Mouse (Mus musculus): ENCODE data around the gene Riiad1. TPM values are rescaled to one million over a fixed set of nuclear protein-coding genes. Genes with fewer than 3 reads are reported as not detected.
A peak's percentile ranks its signal among the peaks of the same experiment; 100 is the strongest.

Riiad1 gene
- polyA plus RNA-seq, 1 experiment from 2014 or later, result 15.5 TPM

DNA sequence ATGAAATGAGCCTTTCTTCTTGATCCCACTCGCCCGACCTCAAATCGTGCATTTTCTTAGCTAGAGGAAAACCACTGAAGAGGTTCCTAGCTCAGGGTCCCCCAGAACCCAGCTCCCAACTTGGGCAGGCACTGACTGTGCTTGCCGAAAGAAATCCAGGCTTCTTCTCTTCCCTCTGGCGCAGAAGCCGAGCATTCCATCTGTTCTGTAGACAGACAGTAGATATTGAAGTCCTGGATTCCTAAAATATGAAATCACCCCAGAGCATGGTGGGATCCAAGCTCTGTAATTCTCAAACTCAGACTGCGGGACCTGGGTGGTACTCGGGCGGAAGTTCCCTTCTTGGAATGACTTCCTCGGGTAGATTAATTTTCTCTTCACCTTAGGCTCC, 7.0 kb downstream of the Riiad1 start:
- Histone ChIP-seq H3K27ac (ENCODE audit: low read depth, low read length) (0 out of 2 replicates have a peak overlapping the region, but pooled peaks have one; percentile 36), H3K36me3 (ENCODE audit: control insufficient read depth, insufficient read depth, low read length) (no peaks in the 10 kb centered on the region), H3K9ac (ENCODE audit: low read depth, low read length) (peak overlapping the region; percentile 40; the same call in 1 of the 2 replicates), H3K4me1 (replicated peaks; ENCODE audit: control insufficient read depth, insufficient read depth, low read length) (peaks cover 2% of the 10 kb centered on the region; the same call in 1 of the 2 replicates), H3K4me3 (ENCODE audit: low read depth, low read length) (no peak overlapping the region), H3K27me3 (ENCODE audit: control insufficient read depth, insufficient read depth, low read length) (no peaks in the 10 kb centered on the region), H3K9me3 (ENCODE audit: control insufficient read depth, low read length) (no peaks in the 10 kb centered on the region), H3K4me2 (replicated peaks; ENCODE audit: low read depth, low read length) (peak overlapping the region; percentile 47)
- peak; percentile 1; the same call in 1 of the 2 replicates for ATAC-seq (ENCODE audit: low FRiP score)
- DNase-seq (ENCODE audit: low spot score), result no peak
- 51% methylated on average over 10 of the region's 10 CpGs for WGBS

- Histone ChIP-seq H3K9ac (ENCODE audit: low read depth, low read length) (peak overlapping the region; percentile 20; the same call in 1 of the 2 replicates), H3K4me2 (replicated peaks; ENCODE audit: low read depth, low read length) (peak overlapping the region; percentile 47), H3K4me3 (ENCODE audit: low read depth, low read length) (peak overlapping the region; percentile 15), H3K27ac (ENCODE audit: low read depth, low read length) (no peak overlapping the region), H3K36me3 (ENCODE audit: control insufficient read depth, insufficient read depth, low read length) (no peaks in the 10 kb centered on the region), H3K4me1 (replicated peaks; ENCODE audit: control insufficient read depth, insufficient read depth, low read length) (peaks cover 2% of the 10 kb centered on the region; the same call in 1 of the 2 replicates), H3K27me3 (ENCODE audit: control insufficient read depth, insufficient read depth, low read length) (no peaks in the 10 kb centered on the region), H3K9me3 (ENCODE audit: control insufficient read depth, low read length) (no peaks in the 10 kb centered on the region)
- DNase-seq (ENCODE audit: low spot score), result peak; percentile 80
- peak; percentile 74 for ATAC-seq (ENCODE audit: low FRiP score)
- 11% methylated on average over 28 of the region's 28 CpGs for WGBS
Observed at GRCm38 (mm10) chr3:94472447-94473114, 7.6 kb downstream of the Riiad1 start.

DNA sequence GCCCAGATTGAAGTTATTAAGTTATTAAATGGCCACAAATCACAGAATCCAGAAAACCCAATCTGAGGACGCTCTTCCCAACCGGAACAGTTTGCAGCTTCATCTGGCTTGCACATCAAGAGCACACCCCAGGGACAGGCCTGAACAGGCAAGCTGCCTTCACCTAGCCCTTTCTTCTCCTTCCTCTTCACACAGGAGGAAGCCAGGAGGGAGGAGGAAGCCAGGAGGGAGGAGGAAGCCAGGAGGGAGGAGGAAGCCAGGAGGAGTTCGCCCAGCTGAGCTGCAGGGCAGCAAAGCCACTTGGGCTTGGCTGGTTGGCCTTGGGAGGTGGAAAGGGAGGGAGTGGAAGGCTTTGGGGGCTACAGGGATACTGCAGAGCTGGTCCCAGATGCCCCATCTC, 11.2 kb downstream of the Riiad1 start:
- Histone ChIP-seq H3K27me3 (ENCODE audit: control insufficient read depth, insufficient read depth, low read length) (no peaks in the 10 kb centered on the region), H3K4me3 (ENCODE audit: low read depth, low read length) (no peak overlapping the region), H3K9me3 (ENCODE audit: control insufficient read depth, low read length) (no peaks in the 10 kb centered on the region), H3K27ac (ENCODE audit: low read depth, low read length) (no peak overlapping the region), H3K36me3 (ENCODE audit: control insufficient read depth, insufficient read depth, low read length) (no peaks in the 10 kb centered on the region), H3K4me1 (replicated peaks; ENCODE audit: control insufficient read depth, insufficient read depth, low read length) (peaks cover 3% of the 10 kb centered on the region; the same call in 1 of the 2 replicates), H3K4me2 (replicated peaks; ENCODE audit: low read depth, low read length) (no peak overlapping the region), H3K9ac (ENCODE audit: low read depth, low read length) (no peak overlapping the region)
- 45% methylated on average over 3 of the region's 3 CpGs for WGBS
- ATAC-seq (ENCODE audit: low FRiP score) (no peak), DNase-seq (ENCODE audit: low spot score) (no peak)

DNA sequence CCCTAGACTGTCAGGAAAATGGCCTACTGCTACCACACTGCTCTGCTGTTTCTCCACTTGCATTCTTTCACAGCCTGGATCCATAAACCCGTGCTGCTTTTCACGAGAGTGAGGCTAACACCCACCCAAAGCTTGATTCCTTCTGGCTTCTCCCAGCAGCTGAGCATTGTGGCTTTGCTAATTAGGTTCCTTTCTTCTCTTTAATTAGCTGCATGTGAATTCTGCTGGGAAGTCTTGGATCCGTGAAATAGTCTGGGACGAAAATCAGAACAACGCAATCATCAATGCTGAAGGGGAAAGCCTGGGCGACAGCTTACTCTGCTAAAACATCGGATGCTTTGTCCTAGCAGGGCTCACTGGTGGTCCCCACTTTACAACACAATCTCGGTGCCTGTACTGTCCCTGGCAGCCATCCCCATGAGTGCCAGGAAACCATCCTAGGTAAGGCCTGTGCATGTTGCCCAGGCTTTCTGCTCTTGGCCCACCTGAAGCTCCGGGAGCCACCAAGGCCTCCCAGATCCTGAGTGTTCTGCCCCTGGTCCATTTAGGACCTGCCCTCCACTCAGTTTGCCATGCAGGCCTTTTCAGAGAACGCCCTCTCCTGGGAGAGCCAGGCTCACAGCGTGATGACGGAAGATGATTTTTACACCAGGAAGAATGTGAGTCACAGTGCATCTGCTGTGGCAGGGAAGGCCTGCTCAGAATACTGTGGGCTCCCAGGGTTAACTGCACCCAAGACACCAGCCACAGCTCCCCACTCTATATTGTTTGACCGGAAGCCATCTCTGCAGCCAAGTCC, 14.3 kb downstream of the Riiad1 start:
- 62% methylated on average over 13 of the region's 13 CpGs for WGBS
- Histone ChIP-seq H3K4me1 (replicated peaks; ENCODE audit: control insufficient read depth, insufficient read depth, low read length) (peaks cover 3% of the 10 kb centered on the region; the same call in 1 of the 2 replicates), H3K9ac (ENCODE audit: low read depth, low read length) (no peak overlapping the region), H3K27ac (ENCODE audit: low read depth, low read length) (0 out of 2 replicates have a peak overlapping the region, but pooled peaks have one; percentile 17), H3K4me3 (ENCODE audit: low read depth, low read length) (no peak overlapping the region), H3K4me2 (replicated peaks; ENCODE audit: low read depth, low read length) (no peak overlapping the region), H3K9me3 (ENCODE audit: control insufficient read depth, low read length) (no peaks in the 10 kb centered on the region), H3K27me3 (ENCODE audit: control insufficient read depth, insufficient read depth, low read length) (no peaks in the 10 kb centered on the region), H3K36me3 (ENCODE audit: control insufficient read depth, insufficient read depth, low read length) (no peaks in the 10 kb centered on the region)
- no peak for DNase-seq (ENCODE audit: low spot score)
- ATAC-seq (ENCODE audit: low FRiP score), result no peak

GRCm38 (mm10) chr3:94463926-94464578, 16.1 kb downstream of the Riiad1 start:
- Histone ChIP-seq H3K4me1 (replicated peaks; ENCODE audit: control insufficient read depth, insufficient read depth, low read length) (peaks cover 3% of the 10 kb centered on the region; the same call in 1 of the 2 replicates), H3K4me2 (replicated peaks; ENCODE audit: low read depth, low read length) (no peak overlapping the region), H3K4me3 (ENCODE audit: low read depth, low read length) (no peak overlapping the region), H3K9me3 (ENCODE audit: control insufficient read depth, low read length) (no peaks in the 10 kb centered on the region), H3K27ac (ENCODE audit: low read depth, low read length) (no peak overlapping the region), H3K9ac (ENCODE audit: low read depth, low read length) (no peak overlapping the region), H3K27me3 (ENCODE audit: control insufficient read depth, insufficient read depth, low read length) (no peaks in the 10 kb centered on the region), H3K36me3 (ENCODE audit: control insufficient read depth, insufficient read depth, low read length) (no peaks in the 10 kb centered on the region)
- ATAC-seq (ENCODE audit: low FRiP score) (peak; percentile 81), DNase-seq (ENCODE audit: low spot score) (peak; percentile 54)
- 48% methylated on average over 11 of the region's 11 CpGs for WGBS

DNA sequence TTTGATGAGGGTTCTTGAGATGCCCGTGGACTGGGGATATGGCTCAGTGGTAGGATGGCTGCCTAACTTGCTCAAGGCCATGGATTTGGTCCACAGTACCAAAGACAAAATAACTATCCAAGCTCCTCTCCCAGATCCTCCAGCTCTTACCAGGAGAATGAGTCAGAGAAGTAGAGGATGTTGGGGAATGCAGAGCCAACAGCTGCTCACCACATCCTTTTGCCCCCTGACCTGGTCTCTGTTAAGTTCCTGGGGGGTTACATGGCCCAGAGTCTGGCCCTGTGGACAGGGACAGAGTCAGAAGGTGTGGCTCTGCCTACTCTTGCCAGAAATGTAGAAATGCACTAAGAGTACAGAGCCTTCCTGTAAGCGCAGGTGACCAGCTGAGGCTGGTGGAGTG, 20.3 kb downstream of the Riiad1 start:
- no peak overlapping the region for H3K27ac ChIP-seq (ENCODE audit: low read depth, low read length)
- peaks cover 3% of the 10 kb centered on the region; the same call in 1 of the 2 replicates for H3K4me1 ChIP-seq (replicated peaks; ENCODE audit: control insufficient read depth, insufficient read depth, low read length)
- no peak overlapping the region for H3K9ac ChIP-seq (ENCODE audit: low read depth, low read length)
- H3K4me3 ChIP-seq (ENCODE audit: low read depth, low read length), result no peak overlapping the region
- no peaks in the 10 kb centered on the region; the same call in 1 of the 2 replicates for H3K9me3 ChIP-seq (ENCODE audit: control insufficient read depth, low read length)
- H3K27me3 ChIP-seq (ENCODE audit: control insufficient read depth, insufficient read depth, low read length), result no peaks in the 10 kb centered on the region
- H3K36me3 ChIP-seq (ENCODE audit: control insufficient read depth, insufficient read depth, low read length), result no peaks in the 10 kb centered on the region
- WGBS, result 96% methylated on average over 2 of the region's 2 CpGs
- H3K4me2 ChIP-seq (replicated peaks; ENCODE audit: low read depth, low read length), result no peak overlapping the region
- no peak for ATAC-seq (ENCODE audit: low FRiP score)
- DNase-seq (ENCODE audit: low spot score), result no peak

DNA sequence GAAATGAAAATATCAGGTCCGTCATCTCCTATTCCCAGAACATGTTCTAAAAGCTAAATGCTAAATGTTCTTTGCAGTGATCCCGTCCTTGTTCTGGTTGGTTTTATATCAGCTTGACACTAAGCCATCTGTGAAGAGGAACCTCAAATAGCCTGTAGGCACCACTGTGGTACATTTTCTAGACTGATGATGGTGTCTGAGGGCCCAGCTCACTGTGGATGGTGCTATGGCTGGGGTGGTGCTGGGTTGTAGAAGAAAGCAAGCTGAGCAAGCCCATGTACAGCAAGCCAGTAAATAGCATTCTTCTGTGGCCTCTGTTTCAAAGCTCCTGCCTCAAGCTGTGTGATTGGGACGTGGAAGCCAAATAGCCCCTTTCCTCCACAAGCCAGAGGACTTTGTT, 23.1 kb downstream of the Riiad1 start:
- DNase-seq (ENCODE audit: low spot score) (no peak), ATAC-seq (ENCODE audit: low FRiP score) (no peak)
- no peak overlapping the region for H3K27ac ChIP-seq (ENCODE audit: low read depth, low read length)
- no peaks in the 10 kb centered on the region for H3K36me3 ChIP-seq (ENCODE audit: control insufficient read depth, insufficient read depth, low read length)
- H3K4me3 ChIP-seq (ENCODE audit: low read depth, low read length), result no peak overlapping the region
- no peaks in the 10 kb centered on the region for H3K4me1 ChIP-seq (replicated peaks; ENCODE audit: control insufficient read depth, insufficient read depth, low read length)
- H3K9me3 ChIP-seq (ENCODE audit: control insufficient read depth, low read length), result no peaks in the 10 kb centered on the region; the same call in 1 of the 2 replicates
- no peaks in the 10 kb centered on the region for H3K27me3 ChIP-seq (ENCODE audit: control insufficient read depth, insufficient read depth, low read length)
- 87% methylated on average over 3 of the region's 3 CpGs for WGBS
- H3K4me2 ChIP-seq (replicated peaks; ENCODE audit: low read depth, low read length), result no peak overlapping the region
- H3K9ac ChIP-seq (ENCODE audit: low read depth, low read length), result no peak overlapping the region

DNA sequence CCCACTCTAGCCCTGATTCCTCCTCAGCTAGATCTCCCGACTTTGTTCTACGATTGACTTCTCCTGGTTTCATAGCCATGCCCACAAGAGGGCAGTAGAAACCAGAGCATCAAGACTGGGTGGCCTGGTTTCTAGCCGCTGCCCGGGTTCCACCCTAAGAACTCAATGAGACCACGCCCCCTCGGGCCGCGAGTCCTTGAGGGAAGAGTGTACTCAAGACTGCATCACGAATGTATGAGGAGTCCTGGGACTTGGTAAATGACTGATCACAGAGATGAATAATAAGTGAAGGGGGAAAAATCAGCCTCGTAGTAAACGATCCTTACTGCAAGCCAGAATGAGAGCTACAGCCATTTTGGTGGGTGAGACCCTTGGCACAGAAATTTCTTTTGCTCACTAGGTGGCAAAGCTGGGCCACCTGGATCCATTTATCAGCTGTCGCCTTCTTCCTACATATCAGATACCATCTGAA, 23.6 kb downstream of the Riiad1 start:
- DNase-seq (ENCODE audit: low spot score) (peak; percentile 98), ATAC-seq (ENCODE audit: low FRiP score) (peak; percentile 87)
- Histone ChIP-seq H3K27ac (ENCODE audit: low read depth, low read length) (no peak overlapping the region), H3K36me3 (ENCODE audit: control insufficient read depth, insufficient read depth, low read length) (no peaks in the 10 kb centered on the region), H3K4me2 (replicated peaks; ENCODE audit: low read depth, low read length) (peak overlapping the region; percentile 35), H3K4me1 (replicated peaks; ENCODE audit: control insufficient read depth, insufficient read depth, low read length) (no peaks in the 10 kb centered on the region), H3K9me3 (ENCODE audit: control insufficient read depth, low read length) (no peaks in the 10 kb centered on the region; the same call in 1 of the 2 replicates), H3K9ac (ENCODE audit: low read depth, low read length) (no peak overlapping the region), H3K27me3 (ENCODE audit: control insufficient read depth, insufficient read depth, low read length) (no peaks in the 10 kb centered on the region), H3K4me3 (ENCODE audit: low read depth, low read length) (0 out of 2 replicates have a peak overlapping the region, but pooled peaks have one; percentile 18)
- WGBS, result 2% methylated on average over 12 of the region's 12 CpGs
